Mouse (Mus musculus): ENCODE data around the gene AF067063. TPM values are rescaled to one million over a fixed set of nuclear protein-coding genes. Genes with fewer than 3 reads are reported as not detected.
"Not testable (repeated sequence)": the region's sequence is repeated elsewhere in the genome, so short reads cannot be mapped to it uniquely, and the experiment has no call there.

The AF067063 gene
- polyA plus RNA-seq (2014; fragmentation: Nextera tagmentation; extraction: Ambion mirVana): not detected in 2 replicates

GRCm38 (mm10) chr13:119830116-119830515, at the start of gene AF067063:
TSS of gene AF067063 (minus strand) at chr13:119830216.
- H3K9ac ChIP-seq; ATAC-seq (ENCODE audit: low FRiP score); H3K27ac ChIP-seq; H3K4me2 ChIP-seq (replicated peaks); H3K27me3 ChIP-seq (ENCODE audit: control insufficient read depth, insufficient read depth, low read length); H3K36me3 ChIP-seq (replicated peaks; ENCODE audit: control insufficient read depth, insufficient read depth); H3K4me3 ChIP-seq (replicated peaks; ENCODE audit: low read length); DNase-seq (ENCODE audit: low spot score); H3K4me1 ChIP-seq (replicated peaks; ENCODE audit: control insufficient read depth, insufficient read depth, low read length); H3K9me3 ChIP-seq (ENCODE audit: control insufficient read depth, low read length): not testable (repeated sequence)

DNA sequence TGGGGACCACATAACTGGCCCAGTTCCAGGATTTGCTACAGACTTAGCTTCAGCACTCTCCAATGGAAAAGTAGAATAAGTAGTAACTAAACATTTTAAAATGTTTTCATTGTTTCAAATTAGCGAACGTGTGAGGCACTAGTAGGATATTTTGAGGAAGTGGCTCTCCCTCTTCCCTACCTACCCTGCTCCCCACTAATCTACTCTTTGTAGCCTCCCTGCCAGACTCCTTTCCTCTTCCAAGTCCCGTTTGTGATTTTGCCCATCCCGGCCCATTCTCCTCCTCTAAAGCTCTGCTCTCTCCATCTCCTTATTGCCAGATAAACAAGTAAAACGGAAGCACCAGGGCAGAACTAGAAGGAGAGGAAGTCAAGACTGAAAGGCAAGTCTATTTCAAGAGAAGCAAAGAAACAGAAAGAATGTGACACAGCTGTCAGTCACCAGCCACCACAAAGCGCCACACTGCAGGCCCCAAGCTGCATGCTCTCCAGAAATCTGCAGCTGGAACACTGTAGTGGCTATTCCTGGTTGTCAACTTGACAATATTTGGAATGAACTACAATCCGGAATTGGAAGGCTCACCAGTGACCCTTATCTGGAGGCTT, 34.5 kb upstream of the AF067063 start:
- not testable (repeated sequence) for H3K9me3 ChIP-seq (ENCODE audit: control insufficient read depth, low read length); H3K4me1 ChIP-seq (replicated peaks; ENCODE audit: control insufficient read depth, insufficient read depth, low read length); H3K36me3 ChIP-seq (replicated peaks; ENCODE audit: control insufficient read depth, insufficient read depth); DNase-seq (ENCODE audit: low spot score); H3K27ac ChIP-seq; H3K4me2 ChIP-seq (replicated peaks); H3K4me3 ChIP-seq (replicated peaks; ENCODE audit: low read length); H3K9ac ChIP-seq; H3K27me3 ChIP-seq (ENCODE audit: control insufficient read depth, insufficient read depth, low read length); ATAC-seq (ENCODE audit: low FRiP score)
- 83% methylated on average over 6 of the region's 7 CpGs for WGBS

- not testable (repeated sequence) for H3K9ac ChIP-seq; ATAC-seq (ENCODE audit: low FRiP score); H3K4me2 ChIP-seq (replicated peaks); H3K36me3 ChIP-seq (replicated peaks; ENCODE audit: control insufficient read depth, insufficient read depth); H3K4me3 ChIP-seq (replicated peaks; ENCODE audit: low read length); H3K27ac ChIP-seq; H3K27me3 ChIP-seq (ENCODE audit: control insufficient read depth, insufficient read depth, low read length); DNase-seq (ENCODE audit: low spot score); H3K4me1 ChIP-seq (replicated peaks; ENCODE audit: control insufficient read depth, insufficient read depth, low read length); H3K9me3 ChIP-seq (ENCODE audit: control insufficient read depth, low read length)
- WGBS: no CpG with 5 or more reads among the region's 6 CpGs
Measured at GRCm38 (mm10) chr13:119862399-119862798, 32.4 kb upstream of the AF067063 start.

GRCm38 (mm10) chr13:119839982-119840381, 10.0 kb upstream of the AF067063 start:
- not testable (repeated sequence) for H3K27me3 ChIP-seq (ENCODE audit: control insufficient read depth, insufficient read depth, low read length); H3K4me3 ChIP-seq (replicated peaks; ENCODE audit: low read length); H3K4me2 ChIP-seq (replicated peaks); H3K36me3 ChIP-seq (replicated peaks; ENCODE audit: control insufficient read depth, insufficient read depth); H3K27ac ChIP-seq; H3K9ac ChIP-seq; H3K9me3 ChIP-seq (ENCODE audit: control insufficient read depth, low read length); H3K4me1 ChIP-seq (replicated peaks; ENCODE audit: control insufficient read depth, insufficient read depth, low read length)
- 31% methylated on average over 6 of the region's 6 CpGs for WGBS
- DNase-seq (ENCODE audit: low spot score) (peak; percentile 34), ATAC-seq (ENCODE audit: low FRiP score) (peak; percentile 63; the same call in 1 of the 2 replicates)

- not testable (repeated sequence) for H3K36me3 ChIP-seq (replicated peaks; ENCODE audit: control insufficient read depth, insufficient read depth); H3K4me3 ChIP-seq (replicated peaks; ENCODE audit: low read length); H3K9me3 ChIP-seq (ENCODE audit: control insufficient read depth, low read length); H3K27ac ChIP-seq; H3K27me3 ChIP-seq (ENCODE audit: control insufficient read depth, insufficient read depth, low read length); H3K9ac ChIP-seq; H3K4me1 ChIP-seq (replicated peaks; ENCODE audit: control insufficient read depth, insufficient read depth, low read length)
- DNase-seq (ENCODE audit: low spot score) (peak; percentile 26), ATAC-seq (ENCODE audit: low FRiP score) (peak; percentile 61; the same call in 1 of the 2 replicates)
- H3K4me2 ChIP-seq (replicated peaks): peak overlapping the region; percentile 35
- WGBS: 4% methylated on average over 14 of the region's 23 CpGs
Measured at GRCm38 (mm10) chr13:119837719-119838337, 7.8 kb upstream of the AF067063 start.

DNA sequence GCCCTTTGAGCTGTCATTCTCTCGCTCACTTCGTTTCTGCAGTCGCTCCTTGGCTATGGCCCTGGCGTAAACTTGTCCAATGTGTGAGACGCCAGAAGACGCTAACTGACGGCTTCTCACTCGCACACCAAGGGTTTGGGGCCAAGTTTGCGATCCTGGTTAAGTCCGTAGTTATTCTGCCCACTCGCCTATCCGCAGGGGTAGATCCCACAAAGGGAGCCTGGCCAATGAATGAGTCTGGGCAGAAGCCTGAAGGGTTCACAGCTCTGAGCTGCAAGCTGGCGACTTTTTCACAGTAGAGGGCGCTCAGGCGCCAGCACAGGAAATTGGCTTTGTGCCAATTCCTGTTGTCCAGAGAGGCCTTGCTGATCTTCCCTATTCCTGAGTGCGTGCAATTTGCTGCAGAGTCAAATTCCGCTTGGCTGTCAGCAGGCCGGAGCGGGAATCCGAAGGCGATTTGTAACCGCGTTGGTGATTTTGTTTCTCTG, 6.4 kb upstream of the AF067063 start:
- H3K36me3 ChIP-seq (replicated peaks; ENCODE audit: control insufficient read depth, insufficient read depth); H3K9ac ChIP-seq; H3K27ac ChIP-seq; H3K9me3 ChIP-seq (ENCODE audit: control insufficient read depth, low read length); H3K4me1 ChIP-seq (replicated peaks; ENCODE audit: control insufficient read depth, insufficient read depth, low read length); H3K27me3 ChIP-seq (ENCODE audit: control insufficient read depth, insufficient read depth, low read length): not testable (repeated sequence)
- WGBS: 11% methylated on average over 23 of the region's 23 CpGs
- DNase-seq (ENCODE audit: low spot score) (peak; percentile 45), ATAC-seq (ENCODE audit: low FRiP score) (peak; percentile 77)
- Histone ChIP-seq H3K4me2 (replicated peaks) (peak overlapping the region; percentile 46), H3K4me3 (replicated peaks; ENCODE audit: low read length) (peak overlapping the region; percentile 18)

DNA sequence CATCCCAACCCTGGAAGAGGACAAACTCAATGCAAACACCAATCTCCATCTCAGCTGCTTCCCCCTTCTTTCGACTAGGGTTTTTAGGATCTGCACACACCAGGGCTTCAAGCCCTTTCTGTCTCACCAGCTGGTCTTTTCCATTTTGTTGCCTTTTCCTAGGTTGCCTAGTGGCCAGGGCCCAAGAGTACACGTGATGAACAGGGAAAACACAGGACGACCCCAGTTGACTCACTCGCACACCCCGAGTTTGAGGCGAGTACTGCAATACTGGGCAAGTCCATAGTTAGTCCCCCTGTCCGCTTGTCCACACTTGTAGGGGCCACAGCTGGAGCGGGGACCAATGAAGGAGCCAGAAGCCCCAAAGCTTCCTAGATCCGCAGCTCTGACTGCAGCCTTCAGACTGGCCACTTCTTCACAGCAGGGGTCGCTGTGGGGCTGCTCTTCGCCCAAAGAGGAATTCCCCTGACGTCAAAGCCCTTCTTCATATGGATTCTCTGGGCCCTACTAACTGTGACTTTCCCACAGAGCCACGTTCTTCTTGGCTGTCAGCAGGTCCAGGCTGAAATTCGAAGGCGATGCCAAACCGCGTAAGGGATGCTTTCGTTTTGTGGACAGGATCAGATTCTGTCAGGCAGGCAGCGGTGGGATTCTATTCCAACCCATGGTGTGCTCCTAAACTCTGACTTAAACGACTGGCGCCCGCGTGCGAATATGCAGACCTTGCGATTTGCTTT, 5.5 kb upstream of the AF067063 start, which contains the start of gene D13Ertd608e:
Gene D13Ertd608e, plus strand, starts transcription at position 687 of the 737 bp plus-strand sequence.
- not testable (repeated sequence) for H3K27me3 ChIP-seq (ENCODE audit: control insufficient read depth, insufficient read depth, low read length); H3K4me1 ChIP-seq (replicated peaks; ENCODE audit: control insufficient read depth, insufficient read depth, low read length); H3K36me3 ChIP-seq (replicated peaks; ENCODE audit: control insufficient read depth, insufficient read depth); H3K9ac ChIP-seq; H3K27ac ChIP-seq; H3K9me3 ChIP-seq (ENCODE audit: control insufficient read depth, low read length)
- H3K4me3 ChIP-seq (replicated peaks; ENCODE audit: low read length): peak within 1 kb of the TSS; percentile 18
- peak within 1 kb of the TSS; percentile 46 for H3K4me2 ChIP-seq (replicated peaks)
- DNase-seq (ENCODE audit: low spot score): peak; percentile 32
- ATAC-seq (ENCODE audit: low FRiP score): peak; percentile 29; the same call in 1 of the 2 replicates
- WGBS: 17% methylated on average over 14 of the region's 25 CpGs

- H3K4me2 ChIP-seq (replicated peaks): no peak overlapping the region
- no peaks in the 10 kb centered on the region for H3K4me1 ChIP-seq (replicated peaks; ENCODE audit: control insufficient read depth, insufficient read depth, low read length)
- H3K9ac ChIP-seq: no peak overlapping the region
- 10% methylated on average over 2 of the region's 2 CpGs for WGBS
- H3K9me3 ChIP-seq (ENCODE audit: control insufficient read depth, low read length): no peaks in the 10 kb centered on the region
- H3K27me3 ChIP-seq (ENCODE audit: control insufficient read depth, insufficient read depth, low read length): no peaks in the 10 kb centered on the region
- H3K27ac ChIP-seq: no peak overlapping the region
- no peak overlapping the region for H3K4me3 ChIP-seq (replicated peaks; ENCODE audit: low read length)
- no peak for ATAC-seq (ENCODE audit: low FRiP score)
- no peaks in the 10 kb centered on the region for H3K36me3 ChIP-seq (replicated peaks; ENCODE audit: control insufficient read depth, insufficient read depth)
- DNase-seq (ENCODE audit: low spot score): no peak
Measured at GRCm38 (mm10) chr13:119817579-119818206, 12.3 kb downstream of the AF067063 start.

DNA sequence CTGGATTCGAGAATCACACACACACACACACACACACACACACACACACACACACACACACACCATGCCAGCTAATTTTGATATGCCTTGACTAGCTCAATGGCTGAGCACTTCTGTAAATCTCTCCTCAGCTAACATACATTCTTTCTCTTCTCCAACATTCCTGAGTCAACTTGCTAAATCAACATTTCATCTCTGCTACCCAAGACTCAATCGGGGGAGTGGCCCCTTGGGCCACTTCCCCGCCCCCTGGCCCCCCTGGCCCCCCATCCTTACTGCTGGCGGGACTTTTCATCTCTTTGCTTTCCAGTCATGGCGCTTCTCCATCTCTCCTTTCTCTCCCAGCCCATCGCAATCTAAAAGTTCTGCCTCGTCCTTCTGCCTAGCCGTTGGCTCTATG, 13.2 kb downstream of the AF067063 start:
- 61% methylated on average over 8 of the region's 8 CpGs for WGBS
- Histone ChIP-seq H3K36me3 (replicated peaks; ENCODE audit: control insufficient read depth, insufficient read depth) (no peaks in the 10 kb centered on the region), H3K4me1 (replicated peaks; ENCODE audit: control insufficient read depth, insufficient read depth, low read length) (no peaks in the 10 kb centered on the region)

More for the DNA sequence above, 13.2 kb downstream of the AF067063 start:
- no peak overlapping the region for H3K27ac ChIP-seq
- H3K9me3 ChIP-seq (ENCODE audit: control insufficient read depth, low read length): no peaks in the 10 kb centered on the region
- H3K4me2 ChIP-seq (replicated peaks): no peak overlapping the region
- no peak overlapping the region for H3K4me3 ChIP-seq (replicated peaks; ENCODE audit: low read length)
- H3K27me3 ChIP-seq (ENCODE audit: control insufficient read depth, insufficient read depth, low read length): no peaks in the 10 kb centered on the region
- DNase-seq (ENCODE audit: low spot score) (no peak), ATAC-seq (ENCODE audit: low FRiP score) (no peak)
- no peak overlapping the region for H3K9ac ChIP-seq

All from hindbrain, embryonic 14.5 days (tissue).